Mouse (Mus musculus) midbrain, embryonic 14.5 days (tissue): ENCODE measurements at regions not wholly inside any gene's neighbourhood (a gene's known extent, or its start where the extent isn't known, plus 50 kb on each side); places are given as distances from the start of the nearest gene placed in this dataset.

Experiments used
- ATAC-seq: fragments of 200-750 bp; cut with Nextera tagmentation; 2 replicates; pipeline ENCODE4 v1.8.0; 2017; ENCODE audit warnings: moderate number of reproducible peaks, moderate library complexity; ENCODE audit not compliant: low FRiP score, low TSS enrichment
- DNase-seq: peaks from one replicate; pipeline ENCODE4 v3.0.0-alpha.2; 2015
- H3K27ac ChIP-seq: fragments of 300-500 bp; sonication (generic); replicated peaks from 2 replicates; pipeline ENCODE4 v1.5.1; 2014; ENCODE audit warnings: mild to moderate bottlenecking, low read depth, low read length, moderate library complexity
- H3K27me3 ChIP-seq: fragments of 300-500 bp; sonication (generic); 2 replicates; pipeline ENCODE4 v1.6.1; 2014; ENCODE audit warnings: low read length, control low read depth, mixed read lengths; ENCODE audit not compliant: control insufficient read depth, insufficient read depth
- H3K36me3 ChIP-seq: fragments of 300-500 bp; sonication (generic); 2 replicates; pipeline ENCODE4 v1.6.1; 2014; ENCODE audit warnings: low read length, control low read depth; ENCODE audit not compliant: control insufficient read depth, insufficient read depth
- H3K4me1 ChIP-seq: fragments of 300-500 bp; sonication (generic); 2 replicates; pipeline ENCODE4 v1.6.1; 2014; ENCODE audit warnings: mild to moderate bottlenecking, antibody characterized with exemption, low read length, control low read depth; ENCODE audit not compliant: control insufficient read depth, insufficient read depth
- H3K4me2 ChIP-seq: fragments of 300-500 bp; sonication (generic); 2 replicates; pipeline ENCODE4 v1.6.1; 2014; ENCODE audit warnings: mild to moderate bottlenecking, low read length, moderate library complexity
- H3K4me3 ChIP-seq: fragments of 300-500 bp; sonication (generic); replicated peaks from 2 replicates; pipeline ENCODE4 v1.5.1; 2014; ENCODE audit warnings: low read depth, low read length
- H3K9ac ChIP-seq: fragments of 300-500 bp; sonication (generic); replicated peaks from 2 replicates; pipeline ENCODE4 v1.6.1; 2014; ENCODE audit warnings: mild to moderate bottlenecking, low read length, moderate library complexity
- H3K9me3 ChIP-seq: fragments of 300-500 bp; sonication (generic); 2 replicates; pipeline ENCODE4 v1.6.1; 2016; ENCODE audit warnings: low read length, control low read depth, mixed read lengths; ENCODE audit not compliant: control insufficient read depth
- WGBS: fragments of 180-500 bp; shearing (Covaris S2); extraction: QIAGEN DNeasy Blood & Tissue Kit; methylation state at CpG from one replicate; pipeline ENCODE4 v1.1.7; 2014; 5-methylcytosine and 5-hydroxymethylcytosine counted together

- H3K9me3 ChIP-seq, result no peaks in the 10 kb centered on the region
- no peak overlapping the region for H3K4me3 ChIP-seq
- H3K4me1 ChIP-seq, result no peaks in the 10 kb centered on the region
- H3K9ac ChIP-seq, result no peak overlapping the region
- H3K27me3 ChIP-seq, result no peaks in the 10 kb centered on the region
- ATAC-seq (no peak), DNase-seq (no peak)
- H3K36me3 ChIP-seq, result no peaks in the 10 kb centered on the region
- no peak overlapping the region for H3K4me2 ChIP-seq
- H3K27ac ChIP-seq, result no peak overlapping the region
- 88% methylated on average over 1 of the region's 1 CpGs for WGBS
Measured at GRCm38 (mm10) chr15:67395114-67395513, 894.4 kb upstream of the Lrrc6 start.

DNA sequence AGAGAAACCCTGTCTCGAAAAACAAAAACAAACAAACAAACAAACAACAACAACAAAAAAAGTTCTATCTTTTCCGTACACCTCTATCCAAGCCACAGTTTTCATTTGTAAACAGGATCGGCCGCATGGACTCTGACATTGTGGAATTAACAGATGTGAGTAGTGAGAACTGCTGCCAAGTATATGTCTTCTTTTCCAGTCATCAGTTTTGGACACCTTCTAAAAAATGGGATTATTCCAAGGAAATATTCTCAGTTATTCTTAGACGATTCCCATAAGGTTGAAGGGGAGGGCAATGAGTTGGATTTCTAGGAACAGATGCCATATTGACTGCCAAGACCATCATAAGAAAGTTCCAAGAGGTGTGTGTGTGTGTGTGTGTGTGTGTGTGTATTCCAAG, 891.2 kb upstream of the Lrrc6 start:
- Histone ChIP-seq H3K9me3 (no peaks in the 10 kb centered on the region), H3K4me3 (no peak overlapping the region), H3K27me3 (no peaks in the 10 kb centered on the region), H3K36me3 (no peaks in the 10 kb centered on the region), H3K4me2 (no peak overlapping the region), H3K9ac (no peak overlapping the region), H3K27ac (no peak overlapping the region), H3K4me1 (no peaks in the 10 kb centered on the region)
- ATAC-seq (no peak), DNase-seq (no peak)
- WGBS, result 93% methylated on average over 5 of the region's 5 CpGs

GRCm38 (mm10) chr15:67388514-67388913, 887.8 kb upstream of the Lrrc6 start:
- no peaks in the 10 kb centered on the region for H3K9me3 ChIP-seq
- whole genome bisulfite sequencing, result 79% methylated on average over 8 of the region's 8 CpGs
- no peak overlapping the region for H3K4me3 ChIP-seq
- H3K27me3 ChIP-seq, result no peaks in the 10 kb centered on the region
- no peaks in the 10 kb centered on the region for H3K36me3 ChIP-seq
- no peak overlapping the region for H3K27ac ChIP-seq
- ATAC-seq (no peak), DNase-seq (no peak)
- no peak overlapping the region for H3K9ac ChIP-seq
- no peaks in the 10 kb centered on the region for H3K4me1 ChIP-seq
- H3K4me2 ChIP-seq, result no peak overlapping the region

GRCm38 (mm10) chr15:67386896-67387295, 886.2 kb upstream of the Lrrc6 start:
- no peak overlapping the region for H3K4me2 ChIP-seq
- H3K4me1 ChIP-seq, result no peaks in the 10 kb centered on the region
- no peaks in the 10 kb centered on the region for H3K9me3 ChIP-seq
- no peak overlapping the region for H3K27ac ChIP-seq
- no peaks in the 10 kb centered on the region for H3K36me3 ChIP-seq
- DNase-seq (no peak), ATAC-seq (no peak)
- H3K9ac ChIP-seq, result no peak overlapping the region
- H3K27me3 ChIP-seq, result no peaks in the 10 kb centered on the region
- H3K4me3 ChIP-seq, result no peak overlapping the region

GRCm38 (mm10) chr15:67373599-67373998, 872.9 kb upstream of the Lrrc6 start:
- Histone ChIP-seq H3K4me3 (no peak overlapping the region), H3K36me3 (no peaks in the 10 kb centered on the region), H3K4me1 (no peaks in the 10 kb centered on the region), H3K4me2 (no peak overlapping the region), H3K27ac (no peak overlapping the region), H3K9ac (no peak overlapping the region), H3K27me3 (no peaks in the 10 kb centered on the region), H3K9me3 (no peaks in the 10 kb centered on the region)
- DNase-seq (no peak), ATAC-seq (no peak)
- 89% methylated on average over 4 of the region's 4 CpGs for WGBS

DNA sequence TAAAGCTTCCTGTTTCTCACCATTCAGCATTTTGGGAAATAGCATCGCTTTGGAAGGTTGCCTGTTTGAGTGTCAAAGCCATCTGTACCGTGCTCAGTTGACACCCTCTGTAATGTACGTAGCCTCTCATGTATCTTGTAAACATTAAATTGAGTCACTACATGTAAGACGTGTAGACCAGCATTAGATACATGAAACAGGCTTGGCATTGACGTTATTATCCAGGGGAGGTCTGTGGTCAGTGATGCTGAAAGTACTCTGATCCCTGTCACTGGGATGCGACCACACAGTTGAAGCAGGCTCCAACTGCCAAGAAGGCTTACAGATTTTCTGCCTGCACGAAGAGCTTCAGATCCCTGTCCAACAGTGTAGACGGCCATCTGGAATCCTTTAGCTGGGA, 872.3 kb upstream of the Lrrc6 start:
- ATAC-seq (no peak), DNase-seq (no peak)
- Histone ChIP-seq H3K9me3 (no peaks in the 10 kb centered on the region), H3K4me1 (no peaks in the 10 kb centered on the region), H3K36me3 (no peaks in the 10 kb centered on the region), H3K9ac (no peak overlapping the region), H3K4me2 (no peak overlapping the region), H3K27me3 (no peaks in the 10 kb centered on the region), H3K27ac (no peak overlapping the region), H3K4me3 (no peak overlapping the region)
- 72% methylated on average over 8 of the region's 8 CpGs for WGBS

- no peak overlapping the region for H3K9ac ChIP-seq
- no peak overlapping the region for H3K4me3 ChIP-seq
- H3K27me3 ChIP-seq, result no peaks in the 10 kb centered on the region
- WGBS, result 68% methylated on average over 4 of the region's 4 CpGs
- H3K4me2 ChIP-seq, result no peak overlapping the region
- no peak overlapping the region for H3K27ac ChIP-seq
- H3K9me3 ChIP-seq, result no peaks in the 10 kb centered on the region
- no peaks in the 10 kb centered on the region for H3K36me3 ChIP-seq
- no peaks in the 10 kb centered on the region for H3K4me1 ChIP-seq
- no peak for ATAC-seq
- peak; percentile 43 for DNase-seq
Measured at GRCm38 (mm10) chr15:67364099-67364756, 863.5 kb upstream of the Lrrc6 start.

DNA sequence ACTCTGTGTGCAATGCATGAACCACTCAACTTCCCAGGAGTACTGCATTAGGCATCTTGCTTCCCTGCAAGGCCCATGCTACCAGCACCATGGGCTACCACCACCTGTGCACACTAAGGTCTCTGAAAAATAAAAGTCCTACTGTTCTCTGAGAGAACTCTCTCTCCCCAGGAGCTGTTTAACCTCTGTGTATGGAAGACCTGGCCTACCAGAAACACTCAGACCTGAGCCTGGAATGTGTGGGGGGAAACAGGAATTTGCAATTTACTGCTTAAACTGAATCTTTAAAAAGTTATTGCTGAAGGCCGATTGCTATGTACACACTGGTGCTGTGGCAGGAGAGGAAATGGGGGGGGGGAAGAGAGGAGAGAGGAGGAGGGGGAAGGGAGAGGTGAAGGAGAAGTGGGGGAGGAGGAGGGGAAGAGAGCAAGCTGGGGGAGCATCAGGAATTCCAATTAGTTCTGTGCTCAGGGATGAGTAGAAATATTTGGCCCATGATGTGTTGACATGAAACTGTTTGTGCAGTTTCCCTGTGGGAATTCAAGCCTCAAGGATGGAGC, 860.4 kb upstream of the Lrrc6 start:
- H3K4me2 ChIP-seq, result no peak overlapping the region
- DNase-seq (no peak), ATAC-seq (no peak)
- H3K27me3 ChIP-seq, result no peaks in the 10 kb centered on the region
- 77% methylated on average over 1 of the region's 1 CpGs for WGBS
- H3K36me3 ChIP-seq, result no peaks in the 10 kb centered on the region
- no peak overlapping the region for H3K9ac ChIP-seq
- H3K9me3 ChIP-seq, result no peaks in the 10 kb centered on the region
- H3K27ac ChIP-seq, result no peak overlapping the region
- no peak overlapping the region for H3K4me3 ChIP-seq
- H3K4me1 ChIP-seq, result no peaks in the 10 kb centered on the region

- no peak overlapping the region for H3K4me2 ChIP-seq
- no peak overlapping the region for H3K27ac ChIP-seq
- no peaks in the 10 kb centered on the region for H3K27me3 ChIP-seq
- no peak overlapping the region for H3K4me3 ChIP-seq
- no peaks in the 10 kb centered on the region for H3K4me1 ChIP-seq
- H3K36me3 ChIP-seq, result no peaks in the 10 kb centered on the region
- H3K9ac ChIP-seq, result no peak overlapping the region
- WGBS, result 91% methylated on average over 3 of the region's 3 CpGs
- no peak for DNase-seq
- ATAC-seq, result no peak
- H3K9me3 ChIP-seq, result no peaks in the 10 kb centered on the region
Measured at GRCm38 (mm10) chr15:67357867-67358266, 857.2 kb upstream of the Lrrc6 start.
